Mouse (Mus musculus): ENCODE results near the gene Med24.

DNA sequence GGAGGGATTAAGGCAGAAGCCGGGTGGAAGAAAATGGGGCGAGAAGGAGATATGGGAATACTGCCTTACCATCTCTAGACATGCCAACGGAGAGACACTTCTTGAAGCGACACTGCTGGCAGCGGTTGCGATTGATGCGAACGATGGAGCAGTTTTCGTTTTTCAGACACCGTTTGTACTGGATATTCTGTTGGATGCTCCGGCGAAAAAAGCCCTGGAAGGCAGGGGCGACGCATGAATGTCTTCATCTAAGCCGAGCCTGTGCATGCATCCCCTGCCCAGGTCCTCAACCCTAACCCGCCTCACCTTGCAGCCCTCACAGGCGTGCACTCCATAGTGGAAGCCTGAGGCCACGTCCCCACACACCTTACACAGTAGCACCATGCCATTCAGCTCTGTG lies 41.9 kb upstream of the Med24 start:
- TF ChIP-seq POLR2A (IDR thresholded peaks at IDR 0.05; ENCODE audit: insufficient read depth, low read depth, low read length): no peak
- TF ChIP-seq CTCF (IDR thresholded peaks at IDR 0.05): no peak
- no peak for TF ChIP-seq EP300 (IDR thresholded peaks at IDR 0.05; ENCODE audit: insufficient read depth, low read depth, low read length)
